ENCODE assay signal across 9 mouse cellular contexts in the genomic region with DNA sequence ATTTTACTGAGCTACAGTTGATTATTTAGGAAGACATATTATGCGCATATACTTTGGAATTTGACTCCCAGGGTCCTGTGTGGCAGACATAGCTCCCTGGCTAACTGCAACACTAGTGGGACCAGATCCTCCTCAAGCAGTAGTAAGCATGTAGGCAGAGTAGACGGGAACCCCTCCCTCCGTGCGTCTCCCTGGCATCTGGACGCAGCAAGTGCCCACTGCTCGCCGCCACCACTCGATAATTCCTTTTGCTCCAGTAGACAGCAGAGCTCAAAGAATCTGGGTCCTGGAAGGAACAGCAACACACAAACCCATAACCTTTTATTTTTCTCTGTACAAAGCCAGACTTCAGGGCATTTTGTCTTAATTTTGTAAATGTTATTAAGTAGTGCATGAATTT. TPM values are rescaled to one million over a fixed set of nuclear protein-coding genes. Genes with fewer than 3 reads are reported as not detected.
DNase-seq lines count a peak whose midpoint lies in the region; ATAC-seq and TF ChIP-seq lines count a peak whose summit lies in the region.
"Had no signal": no experiment of that assay in that cellular context is flagged by ENCODE, and none has a peak within 500 bp of the region (broad histone marks: within the 10 kb centered on the region; RNA-seq: fewer than 3 reads in every experiment).

No protein-coding gene starts in this region.

- peak overlapping the region; percentile 94 for H3K27ac ChIP-seq in heart, embryonic 16.5 days (ENCODE audit: low read length)
- H3K27ac ChIP-seq in limb, embryonic 13.5 days, result peak overlapping the region; percentile 81; the same call in 1 of the 2 replicates
- peak overlapping the region; percentile 70; the same call in 1 of the 2 replicates for H3K27ac ChIP-seq in stomach, postnatal 0 days (replicated peaks)

- H3K9me3 ChIP-seq in heart, embryonic 16.5 days (replicated peaks; ENCODE audit: control insufficient read depth, low read length), result no peaks in the 10 kb centered on the region
- H3K9me3 ChIP-seq in limb, embryonic 13.5 days, result no peaks in the 10 kb centered on the region
- H3K9me3 ChIP-seq in stomach, postnatal 0 days (ENCODE audit: control insufficient read depth, low read length), result no peaks in the 10 kb centered on the region

- 46% methylated on average over 8 of the region's 8 CpGs for WGBS in heart, embryonic 16.5 days
- WGBS in limb, embryonic 13.5 days, result 81% methylated on average over 8 of the region's 8 CpGs
- WGBS in stomach, postnatal 0 days, result 64% methylated on average over 8 of the region's 8 CpGs

- DNase-seq in heart, adult 9 months (ENCODE audit: low spot score in 2 of 2), result no peak
- DNase-seq in lung, postnatal 10 days, result peak; percentile 22
- DNase-seq in lung, adult 18-20 months, result no peak
- DNase-seq in stomach, postnatal 0 days (ENCODE audit: low spot score), result no peak
- no peak for DNase-seq in adipocyte (ENCODE audit: low spot score)
- no peak for DNase-seq in kidney, adult 18-20 months
- DNase-seq: cerebellum, adult 9-11 months had no signal

- H3K27me3 ChIP-seq in heart, embryonic 16.5 days (ENCODE audit: control insufficient read depth, insufficient read depth, low read length), result no peaks in the 10 kb centered on the region
- H3K27me3 ChIP-seq in limb, embryonic 13.5 days, result no peaks in the 10 kb centered on the region
- H3K27me3 ChIP-seq in stomach, postnatal 0 days (ENCODE audit: control insufficient read depth, insufficient read depth, low read length), result no peaks in the 10 kb centered on the region

- H3K36me3 ChIP-seq in heart, embryonic 16.5 days (ENCODE audit: control insufficient read depth, insufficient read depth), result no peaks in the 10 kb centered on the region
- no peaks in the 10 kb centered on the region for H3K36me3 ChIP-seq in limb, embryonic 13.5 days
- no peaks in the 10 kb centered on the region for H3K36me3 ChIP-seq in stomach, postnatal 0 days (ENCODE audit: control insufficient read depth, insufficient read depth, low read length)

- TF ChIP-seq CTCF in stomach, postnatal 0 days (IDR thresholded peaks at IDR 0.05; ENCODE audit: low read depth), result no peak

- H3K9ac ChIP-seq in heart, embryonic 16.5 days (ENCODE audit: low read length), result peak overlapping the region; percentile 18
- H3K9ac ChIP-seq in limb, embryonic 13.5 days, result no peak overlapping the region
- no peak overlapping the region for H3K9ac ChIP-seq in stomach, postnatal 0 days (ENCODE audit: low read length)

- no peak overlapping the region for H3K4me3 ChIP-seq in heart, embryonic 16.5 days (ENCODE audit: low read length)
- H3K4me3 ChIP-seq in limb, embryonic 13.5 days, result no peak overlapping the region
- no peak overlapping the region for H3K4me3 ChIP-seq in stomach, postnatal 0 days (ENCODE audit: low read depth, low read length)

- no peak for ATAC-seq in heart, embryonic 16.5 days (replicated peaks; ENCODE audit: extremely low read depth, insufficient read depth, low FRiP score)
- ATAC-seq in limb, embryonic 13.5 days (ENCODE audit: low FRiP score, low read depth), result no peak
- no peak for ATAC-seq in stomach, postnatal 0 days (ENCODE audit: low FRiP score, low TSS enrichment)

- no peak for TF ChIP-seq EP300 in stomach, postnatal 0 days (optimal IDR thresholded peaks at IDR 0.05)

- H3K4me2 ChIP-seq in heart, embryonic 16.5 days (ENCODE audit: low read depth, low read length), result no peak overlapping the region
- no peak overlapping the region for H3K4me2 ChIP-seq in limb, embryonic 13.5 days (replicated peaks)
- H3K4me2 ChIP-seq in stomach, postnatal 0 days (replicated peaks; ENCODE audit: low read depth), result no peak overlapping the region

- peaks cover 32% of the 10 kb centered on the region for H3K4me1 ChIP-seq in heart, embryonic 16.5 days (ENCODE audit: control insufficient read depth, insufficient read depth, low read length)
- H3K4me1 ChIP-seq in limb, embryonic 13.5 days, result peaks cover 23% of the 10 kb centered on the region
- peaks cover 5% of the 10 kb centered on the region; the same call in 1 of the 2 replicates for H3K4me1 ChIP-seq in stomach, postnatal 0 days (replicated peaks; ENCODE audit: control insufficient read depth, insufficient read depth)

RNA-seq across cellular contexts. Expression of a gene that starts 17.3 kb away (rescaled TPM):
- polyA plus RNA-seq in heart, embryonic 16.5 days (2015; fragmentation: Nextera tagmentation; extraction: Ambion mirVana), result 17.3 and 17.8 TPM in 2 replicates
- polyA plus RNA-seq in limb, embryonic 13.5 days (2015; fragmentation: Nextera tagmentation; extraction: Ambion mirVana), result 4.1 and 4.2 TPM in 2 replicates
- polyA plus RNA-seq in stomach, postnatal 0 days (2015; fragmentation: Nextera tagmentation; extraction: Ambion mirVana), result 1.6 and 1.8 TPM in 2 replicates
